In genomic region chr14:51385741-51386140, GRCm38 (mm10) we compare ENCODE assay signal across 14 mouse cellular contexts. TPM values are rescaled to one million over a fixed set of nuclear protein-coding genes. Genes with fewer than 3 reads are reported as not detected.
A peak's percentile ranks its signal among the peaks of the same experiment; 100 is the strongest.
DNase-seq lines count a peak whose midpoint lies in the region; ATAC-seq and TF ChIP-seq lines count a peak whose summit lies in the region.
"Had no signal": no experiment of that assay in that cellular context is flagged by ENCODE, and none has a peak within 500 bp of the region (broad histone marks: within the 10 kb centered on the region; RNA-seq: fewer than 3 reads in every experiment).

No protein-coding gene starts in this region.

- TF ChIP-seq CTCF in left cerebral cortex, adult 2 months (IDR thresholded peaks at IDR 0.05) = no peak

- no peaks in the 10 kb centered on the region for H3K27me3 ChIP-seq in liver, embryonic 11.5 days (replicated peaks; ENCODE audit: control insufficient read depth, insufficient read depth, low read length)

- H3K4me3 ChIP-seq in liver, embryonic 11.5 days (ENCODE audit: low read depth, low read length) = no peak overlapping the region
- H3K4me3 ChIP-seq in left cerebral cortex, adult 2 months = no peak overlapping the region
- H3K4me3 ChIP-seq: gastrocnemius, adult 2 months had no signal

- ATAC-seq in granulocyte monocyte progenitor cell, adult 5-6 weeks (replicated peaks; ENCODE audit: poor library complexity, severe bottlenecking) = peak; percentile 44
- ATAC-seq in liver, embryonic 11.5 days (replicated peaks; ENCODE audit: low FRiP score) = no peak

- peak; percentile 50 for DNase-seq in retina, postnatal 1 day
- DNase-seq in retina, embryonic 14.5 days (ENCODE audit: low spot score) = no peak
- DNase-seq in mesoderm, embryonic 11.5 days (ENCODE audit: low read depth, low spot score) = peak; percentile 62
- DNase-seq in liver, embryonic 11.5 days (ENCODE audit: low spot score) = no peak
- no peak for DNase-seq in cerebellum, postnatal 10 days
- no peak for DNase-seq in left cerebral cortex, adult 2 months (ENCODE audit: extremely low spot score in 1 of 2, low spot score in 2 of 2)
- DNase-seq in heart, postnatal 25 days (ENCODE audit: low spot score) = no peak
- DNase-seq: adrenal gland, adult 2 months; gastrocnemius, adult 2 months; heart, postnatal 4 days; lung, postnatal 14 days had no signal

- H3K4me2 ChIP-seq in liver, embryonic 11.5 days = no peak overlapping the region

- no peak overlapping the region for H3K9ac ChIP-seq in liver, embryonic 11.5 days (ENCODE audit: low read depth, low read length)

- peaks cover 14% of the 10 kb centered on the region for H3K9me3 ChIP-seq in liver, embryonic 11.5 days (ENCODE audit: control insufficient read depth, low read length)

- no peak overlapping the region for H3K27ac ChIP-seq in liver, embryonic 11.5 days (ENCODE audit: low read depth, low read length)
- H3K27ac ChIP-seq in left cerebral cortex, adult 2 months = no peak overlapping the region
- H3K27ac ChIP-seq: gastrocnemius, adult 2 months had no signal

- intact Hi-C loops in left cerebral cortex, adult 2 months (cut with DNase I) = no loop called here
- intact Hi-C loops in heart, postnatal 25 days (cut with DNase I) = no loop called here

- H3K4me1 ChIP-seq in liver, embryonic 11.5 days (replicated peaks; ENCODE audit: control insufficient read depth, insufficient read depth, low read length) = no peaks in the 10 kb centered on the region

- H3K36me3 ChIP-seq in liver, embryonic 11.5 days (ENCODE audit: control insufficient read depth, insufficient read depth, low read length) = no peaks in the 10 kb centered on the region

- WGBS in liver, embryonic 11.5 days = 73% methylated on average over 4 of the region's 4 CpGs

RNA-seq across cellular contexts. Expression of gene Gm7247, which starts 24.2 kb away (rescaled TPM):
- total RNA-seq in granulocyte monocyte progenitor cell, adult 5-6 weeks (2014; fragmentation: Nextera tagmentation) = not detected in 2 replicates
- total RNA-seq in granulocyte monocyte progenitor cell, adult 5-6 weeks (2017) = not detected in 2 replicates
- polyA plus RNA-seq in liver, embryonic 11.5 days (2014; fragmentation: Nextera tagmentation; extraction: Ambion mirVana) = not detected in 2 replicates
- not detected for total RNA-seq in left cerebral cortex, adult 2 months (2021)
- not detected for total RNA-seq in heart, postnatal 25 days (2021)
- total RNA-seq: adrenal gland, adult 2 months; gastrocnemius, adult 2 months; heart, postnatal 4 days; left cerebral cortex, adult 8-10 months had no signal
- polyA plus RNA-seq: adrenal gland, adult 2 months; cortical plate, adult 2 months had no signal

RNA-seq across cellular contexts. Expression of gene Vmn2r88, which starts 24.9 kb away (rescaled TPM):
- not detected in 2 replicates for total RNA-seq in granulocyte monocyte progenitor cell, adult 5-6 weeks (2014; fragmentation: Nextera tagmentation)
- total RNA-seq in granulocyte monocyte progenitor cell, adult 5-6 weeks (2017) = not detected in 2 replicates
- polyA plus RNA-seq in liver, embryonic 11.5 days (2014; fragmentation: Nextera tagmentation; extraction: Ambion mirVana) = not detected in 2 replicates
- not detected for total RNA-seq in left cerebral cortex, adult 2 months (2021)
- total RNA-seq in heart, postnatal 25 days (2021) = not detected
- total RNA-seq: adrenal gland, adult 2 months; gastrocnemius, adult 2 months; heart, postnatal 4 days; left cerebral cortex, adult 8-10 months had no signal
- polyA plus RNA-seq: adrenal gland, adult 2 months; cortical plate, adult 2 months had no signal

Comparison
In these comparisons a context has a peak if more than half of its experiments do, and no peak if none do; other contexts are left out.
1. DNase-seq: peak in retina, postnatal 1 day (single experiment) and mesoderm, embryonic 11.5 days (single experiment); none in retina, embryonic 14.5 days (single experiment), liver, embryonic 11.5 days (single experiment), cerebellum, postnatal 10 days (0 of 2), left cerebral cortex, adult 2 months (0 of 2) and heart, postnatal 25 days (single experiment).